Mouse (Mus musculus): Measurements from ENCODE around the gene Fat3.

DNA sequence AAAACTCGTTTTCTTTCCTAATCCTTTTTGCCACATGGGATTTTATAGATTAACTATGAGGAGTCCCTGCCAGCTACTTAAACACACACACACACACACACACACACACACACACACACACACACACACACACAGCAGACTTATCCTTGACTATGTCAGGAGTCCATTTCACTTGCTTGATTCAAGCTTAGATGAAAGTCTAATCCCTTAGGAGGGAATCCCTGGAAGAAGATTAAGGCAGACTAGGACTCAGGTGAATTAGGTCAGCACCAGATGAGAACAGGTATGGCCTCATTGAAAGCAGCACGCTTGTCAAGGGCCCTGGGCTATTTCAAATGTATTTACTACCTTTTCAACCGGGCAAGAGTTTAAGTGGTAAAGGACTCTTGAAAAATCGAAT, 553.0 kb downstream of the Fat3 start:
- TF ChIP-seq CTCF (IDR thresholded peaks at IDR 0.05; ENCODE audit: borderline replicate concordance, extremely low read depth, insufficient read depth, insufficient read length) (no peak), POLR2A (IDR thresholded peaks at IDR 0.05; ENCODE audit: borderline replicate concordance, extremely low read depth, insufficient read depth, insufficient read length, poor library complexity, severe bottlenecking) (no peak)

Measured in brain, embryonic 14.5 days (tissue).